Mouse (Mus musculus) ovary, postnatal 36 days (tissue): ENCODE results near the gene Ptch2.

Experiments
- DNase-seq: peaks from one replicate; pipeline ENCODE4 v3.0.0; 2022; ENCODE audit warnings: low spot score, mixed read lengths

Gene Ptch2

GRCm38 (mm10) chr4:117095551-117096452 lies at the start of gene Ptch2:
Gene Ptch2, plus strand, starts transcription at chr4:117096075.
- DNase-seq = peak; percentile 77

DNA sequence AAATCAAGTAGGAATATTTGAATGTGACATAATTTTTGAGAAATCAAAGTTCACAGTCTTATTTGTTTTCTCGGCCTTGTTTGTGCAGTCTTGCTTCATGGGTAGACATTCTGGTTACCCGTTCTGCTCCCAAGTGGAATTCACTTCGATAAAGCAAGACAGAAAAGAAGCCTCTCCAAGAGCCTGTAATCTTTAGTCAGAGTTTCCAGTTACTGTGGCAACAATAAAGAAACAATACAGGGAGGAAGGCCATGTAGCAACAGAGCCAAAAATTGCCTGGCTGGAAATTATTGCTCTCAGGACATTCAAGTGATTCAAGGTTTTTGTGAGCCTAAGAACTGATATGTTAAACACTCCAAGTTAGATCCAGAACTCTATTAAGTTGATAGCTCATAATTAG lies 47.0 kb upstream of the Ptch2 start:
- no peak for DNase-seq

DNA sequence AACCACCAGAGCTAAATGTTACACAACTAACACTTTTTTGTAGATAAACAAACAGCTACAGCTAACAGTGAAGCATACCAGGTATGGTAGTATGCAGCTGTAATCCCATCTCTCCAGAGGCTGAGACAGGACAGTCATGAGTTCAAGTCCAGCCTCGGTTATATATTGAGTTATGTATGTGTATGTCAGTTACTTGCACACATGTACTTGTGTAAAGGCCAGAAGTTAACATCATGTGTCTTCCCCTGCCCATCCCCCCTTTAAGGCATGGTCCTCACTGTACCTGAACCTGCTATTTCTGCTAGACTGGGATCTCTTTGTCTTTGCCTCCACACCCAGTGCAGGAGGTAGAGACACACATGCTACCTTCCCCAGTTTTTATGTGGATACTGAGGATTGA lies 46.4 kb upstream of the Ptch2 start:
- no peak for DNase-seq

DNA sequence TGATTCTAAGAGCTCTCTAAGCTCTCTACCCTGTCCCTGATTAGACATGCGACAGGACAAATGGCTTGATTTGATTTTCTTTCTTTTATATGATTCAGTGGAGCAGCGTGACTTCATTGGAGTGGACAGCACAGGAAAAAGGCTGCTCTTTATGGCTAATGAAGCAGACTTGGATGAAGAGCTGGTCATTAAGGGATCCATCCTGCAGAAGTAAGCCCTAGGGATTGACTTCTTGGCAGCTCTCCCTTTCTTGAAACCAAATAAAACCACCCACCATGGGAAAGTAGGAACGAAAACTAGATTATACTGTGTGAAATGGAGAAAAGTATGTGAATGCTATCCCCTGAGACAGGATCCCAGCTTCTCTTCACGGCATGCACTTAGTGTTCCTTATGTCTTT lies 43.2 kb upstream of the Ptch2 start:
- no peak for DNase-seq

GRCm38 (mm10) chr4:117053956-117054355 lies 41.9 kb upstream of the Ptch2 start:
- DNase-seq = no peak

- DNase-seq = no peak
These were observed 39.8 kb upstream of the Ptch2 start for GRCm38 (mm10) chr4:117056102-117056501.

GRCm38 (mm10) chr4:117056514-117056913 lies 39.4 kb upstream of the Ptch2 start:
- DNase-seq = no peak

DNA sequence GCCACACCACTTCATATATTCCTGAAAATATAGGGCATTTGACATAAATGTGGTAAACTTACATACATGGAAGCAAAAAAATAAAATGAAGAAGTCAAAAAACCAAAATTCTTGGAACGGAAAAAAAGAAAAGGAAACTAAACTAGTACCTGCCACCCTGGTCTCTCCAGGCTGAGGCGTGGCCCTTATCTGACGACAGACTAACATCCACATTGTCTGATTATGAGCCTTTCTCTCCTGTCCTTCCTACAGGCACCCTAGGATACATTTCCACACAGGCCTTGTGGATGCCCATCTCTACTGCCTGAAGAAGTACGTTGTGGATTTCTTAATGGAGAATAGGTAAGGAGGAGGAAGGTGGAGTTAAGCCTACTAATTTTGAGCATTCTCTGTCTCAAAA lies 37.4 kb upstream of the Ptch2 start:
- no peak for DNase-seq

GRCm38 (mm10) chr4:117062700-117063390 lies 33.0 kb upstream of the Ptch2 start:
- no peak for DNase-seq

DNA sequence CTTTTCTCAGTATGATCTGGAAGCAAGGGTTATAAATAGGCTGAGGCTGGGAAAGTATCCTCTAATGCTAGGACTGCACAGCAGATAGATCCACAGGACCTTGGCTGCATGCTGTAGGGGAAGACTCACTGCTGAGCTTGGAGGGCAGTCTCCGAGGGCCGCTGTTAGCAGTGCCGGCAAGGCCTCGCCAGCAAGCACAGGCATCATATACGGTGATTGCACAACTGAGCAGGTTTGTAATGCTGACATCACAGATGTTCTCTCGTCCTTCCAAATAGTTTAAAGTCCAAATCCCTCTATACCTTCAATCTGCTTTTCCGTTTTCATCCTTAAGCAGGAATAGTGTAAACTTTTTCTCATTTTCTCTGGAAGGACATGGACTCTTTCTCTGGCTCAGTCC lies 27.8 kb upstream of the Ptch2 start:
- DNase-seq = no peak

DNA sequence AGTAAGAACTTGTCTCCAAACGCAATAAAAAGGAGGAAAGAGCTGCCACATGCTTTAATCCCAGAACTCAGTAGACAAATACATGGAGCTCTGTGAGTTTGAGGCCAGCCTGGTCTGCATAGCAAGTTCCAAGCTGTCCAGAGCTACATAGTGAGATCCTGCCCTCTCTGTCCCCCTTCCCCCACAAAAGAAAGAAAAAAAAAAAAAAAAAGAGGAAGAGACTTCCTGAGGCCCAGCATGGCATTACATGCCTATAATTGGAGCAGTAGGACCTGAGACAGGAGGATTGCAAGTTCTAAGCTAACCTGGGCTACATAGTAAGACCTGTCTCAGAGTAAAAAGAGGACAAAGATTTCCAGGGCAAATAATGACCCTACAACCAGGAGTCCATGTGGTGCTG lies 26.2 kb upstream of the Ptch2 start:
- no peak for DNase-seq

- no peak for DNase-seq
These were observed 25.3 kb upstream of the Ptch2 start for GRCm38 (mm10) chr4:117070624-117071023.

DNA sequence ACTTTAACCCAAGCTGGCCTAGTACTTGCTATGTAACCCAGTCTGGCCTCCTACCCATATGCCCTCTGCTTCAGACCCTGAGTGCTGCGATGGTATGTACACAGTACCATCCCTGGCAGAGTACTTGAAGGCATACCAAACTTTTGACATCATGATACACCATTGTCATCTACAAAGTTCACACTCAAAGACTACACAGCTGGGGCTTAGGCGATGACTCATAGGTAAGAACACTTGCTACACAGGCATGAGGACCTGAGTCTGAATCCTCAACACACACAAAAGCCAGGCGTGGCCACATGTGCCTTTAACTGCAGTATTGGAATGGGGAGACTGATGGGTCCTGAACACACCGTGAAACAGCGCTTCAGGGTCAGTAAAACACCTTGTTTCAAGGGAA lies 24.7 kb upstream of the Ptch2 start:
- DNase-seq = no peak

DNA sequence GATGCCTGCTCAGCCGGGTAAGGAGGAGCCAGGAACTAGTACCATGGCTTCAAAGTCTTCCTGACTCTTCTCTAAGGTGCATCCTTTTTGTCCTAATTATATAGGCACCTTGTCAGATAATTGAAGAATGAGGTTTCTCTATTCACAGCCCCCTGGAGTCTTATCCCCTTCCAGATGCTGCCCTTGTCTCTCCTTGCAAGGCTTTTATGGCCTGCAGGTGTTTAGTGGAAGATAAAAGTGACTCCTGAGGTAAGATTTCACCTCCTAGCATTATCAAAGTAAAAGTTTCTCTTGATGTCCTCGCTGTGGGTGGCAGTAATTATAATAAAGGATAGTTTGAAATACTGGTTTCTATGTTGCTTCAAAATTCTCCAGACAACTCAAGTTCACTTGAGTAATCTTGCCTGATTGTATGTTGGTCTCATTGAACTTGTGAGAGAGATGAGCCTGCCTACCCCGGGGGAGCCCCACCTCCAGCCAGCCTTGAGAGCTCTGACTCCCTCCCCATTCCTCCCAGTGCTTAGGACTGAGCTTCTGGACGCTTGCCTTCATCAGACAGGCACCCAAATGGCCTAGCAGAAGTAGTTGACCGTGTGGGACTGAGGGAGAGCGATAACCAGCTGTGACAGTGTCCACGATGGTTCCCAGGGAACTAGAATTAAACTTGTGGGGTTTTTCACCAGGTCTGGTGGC lies 7.8 kb upstream of the Ptch2 start:
- no peak for DNase-seq

DNA sequence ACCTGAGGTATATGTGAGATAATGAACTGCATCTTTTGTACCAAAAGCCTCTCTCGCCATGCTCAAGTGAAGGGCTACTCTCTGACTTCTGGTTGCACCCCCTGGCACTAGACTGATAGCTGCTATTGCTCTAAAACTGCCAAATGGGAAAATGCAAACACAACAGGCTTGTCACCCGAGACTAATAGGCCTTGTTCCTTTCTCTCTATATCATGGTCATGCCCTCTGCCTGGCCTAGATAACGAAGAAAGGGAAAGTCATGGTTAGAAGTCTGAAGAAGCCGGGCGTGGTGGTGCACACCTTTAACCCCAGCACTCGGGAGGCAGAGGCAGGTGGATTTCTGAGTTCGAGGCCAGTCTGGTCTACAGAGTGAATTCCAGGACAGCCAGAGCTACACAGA lies 5.3 kb upstream of the Ptch2 start:
- no peak for DNase-seq

- no peak for DNase-seq
These were observed 1.1 kb upstream of the Ptch2 start for GRCm38 (mm10) chr4:117094626-117095361.

GRCm38 (mm10) chr4:117096666-117097065 lies 791 bp downstream of the Ptch2 start:
- no peak for DNase-seq

- DNase-seq = no peak
These were observed 2.3 kb downstream of the Ptch2 start for GRCm38 (mm10) chr4:117097969-117098763.

GRCm38 (mm10) chr4:117098764-117099036 lies 2.8 kb downstream of the Ptch2 start:
- DNase-seq = no peak

DNA sequence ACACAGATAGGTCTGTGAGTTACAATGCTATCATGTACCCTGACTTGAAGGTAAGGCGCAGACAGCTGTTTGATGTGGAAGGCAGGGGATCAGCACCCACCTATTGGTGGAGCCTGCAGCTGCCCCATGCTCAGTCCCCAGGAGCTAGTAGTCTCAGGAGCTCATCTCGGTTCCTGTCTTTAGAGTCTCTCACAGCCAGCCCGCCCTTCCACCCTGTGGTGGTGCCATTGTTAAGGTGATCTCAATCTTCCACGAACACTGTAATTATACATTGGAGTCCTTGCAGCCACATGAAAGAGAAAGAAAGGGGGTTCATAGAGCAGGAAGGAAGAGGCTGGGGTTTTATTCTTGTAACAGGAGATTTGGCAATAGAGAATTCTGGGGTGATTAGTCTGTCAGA lies 4.2 kb downstream of the Ptch2 start:
- DNase-seq = no peak

DNA sequence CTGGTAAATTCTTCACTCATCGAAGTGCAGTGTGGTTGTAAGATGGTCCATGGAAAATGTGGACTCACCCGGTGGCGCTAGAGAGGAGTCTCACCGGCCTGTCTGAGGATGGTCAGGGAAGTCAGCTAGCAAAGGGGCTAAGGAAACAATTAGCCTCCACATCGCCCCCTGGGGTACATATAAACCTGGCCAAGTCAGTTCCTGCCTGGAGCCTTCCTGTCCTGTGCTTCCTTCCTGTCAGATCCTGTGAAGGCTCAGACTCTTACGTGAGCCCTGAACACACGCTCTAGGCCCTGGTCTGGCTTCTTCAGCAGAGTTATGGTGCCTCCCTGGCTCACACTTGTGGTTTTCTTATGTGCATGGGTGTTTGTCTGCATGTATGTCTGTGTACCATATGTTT lies 5.3 kb downstream of the Ptch2 start:
- no peak for DNase-seq

- DNase-seq = no peak
These were observed 8.8 kb downstream of the Ptch2 start for GRCm38 (mm10) chr4:117104672-117105071.
